In genomic region chr1:167082506-167083100, GRCm38 (mm10) we compare ENCODE assay signal across 17 mouse cellular contexts.
DNase-seq lines count a peak whose midpoint lies in the region; ATAC-seq lines count a peak whose summit lies in the region.
"Had no signal": no experiment of that assay in that cellular context is flagged by ENCODE, and none has a peak within 500 bp of the region (broad histone marks: within the 10 kb centered on the region; RNA-seq: fewer than 3 reads in every experiment).

No protein-coding gene starts in this region.

- peak; percentile 48 for DNase-seq in Muller cell, postnatal 12 days (ENCODE audit: inconsistent ontology term)
- DNase-seq in embryonic facial prominence, embryonic 14.5 days (ENCODE audit: low spot score), result peak; percentile 56
- DNase-seq in gastrocnemius, postnatal 14 days, result no peak
- DNase-seq in layer of hippocampus, adult 18-20 months (ENCODE audit: low spot score in 2 of 2), result no peak
- DNase-seq in urinary bladder, postnatal 14 days (ENCODE audit: low spot score), result no peak
- no peak for DNase-seq in testis, postnatal 10 days (ENCODE audit: low spot score)
- DNase-seq: B cell, adult 2 months; cerebellum, adult 9-11 months; gastrocnemius, adult 2 months; layer of hippocampus, adult 9-11 months; lung, adult 2 months; thymus, postnatal 36 days had no signal

- no peaks in the 10 kb centered on the region for H3K27me3 ChIP-seq in embryonic facial prominence, embryonic 14.5 days (replicated peaks; ENCODE audit: control insufficient read depth, insufficient read depth, low read length)
- no peaks in the 10 kb centered on the region for H3K27me3 ChIP-seq in hindbrain, embryonic 13.5 days
- no peaks in the 10 kb centered on the region for H3K27me3 ChIP-seq in midbrain, embryonic 16.5 days (ENCODE audit: control insufficient read depth, insufficient read depth, low read depth, low read length)
- H3K27me3 ChIP-seq: heart, embryonic 15.5 days; limb, embryonic 12.5 days had no signal

- WGBS in embryonic facial prominence, embryonic 14.5 days, result 28% methylated on average over 4 of the region's 4 CpGs
- 4% methylated on average over 4 of the region's 4 CpGs for WGBS in hindbrain, embryonic 13.5 days
- WGBS in midbrain, embryonic 16.5 days, result 6% methylated on average over 4 of the region's 4 CpGs

- H3K4me3 ChIP-seq in embryonic facial prominence, embryonic 14.5 days (ENCODE audit: low read depth, low read length), result no peak overlapping the region
- H3K4me3 ChIP-seq in hindbrain, embryonic 13.5 days, result no peak overlapping the region
- H3K4me3 ChIP-seq in midbrain, embryonic 16.5 days (ENCODE audit: low read depth, low read length), result no peak overlapping the region
- H3K4me3 ChIP-seq: gastrocnemius, adult 2 months; heart, embryonic 15.5 days; limb, embryonic 12.5 days had no signal

- H3K4me1 ChIP-seq in embryonic facial prominence, embryonic 14.5 days (ENCODE audit: control insufficient read depth, insufficient read depth, low read length), result no peaks in the 10 kb centered on the region
- H3K4me1 ChIP-seq in hindbrain, embryonic 13.5 days (replicated peaks), result peaks cover 37% of the 10 kb centered on the region
- peaks cover 16% of the 10 kb centered on the region for H3K4me1 ChIP-seq in midbrain, embryonic 16.5 days (ENCODE audit: control insufficient read depth, insufficient read depth, low read length)
- H3K4me1 ChIP-seq: heart, embryonic 15.5 days; limb, embryonic 12.5 days had no signal

- H3K27ac ChIP-seq in embryonic facial prominence, embryonic 14.5 days (replicated peaks; ENCODE audit: low read depth, low read length), result no peak overlapping the region
- peak overlapping the region; percentile 85 for H3K27ac ChIP-seq in hindbrain, embryonic 13.5 days
- H3K27ac ChIP-seq in midbrain, embryonic 16.5 days (ENCODE audit: low read length), result peak overlapping the region; percentile 60
- H3K27ac ChIP-seq: gastrocnemius, adult 2 months; heart, embryonic 15.5 days; limb, embryonic 12.5 days had no signal

- no peaks in the 10 kb centered on the region for H3K9me3 ChIP-seq in embryonic facial prominence, embryonic 14.5 days (ENCODE audit: control insufficient read depth, low read length)
- H3K9me3 ChIP-seq in hindbrain, embryonic 13.5 days, result no peaks in the 10 kb centered on the region
- H3K9me3 ChIP-seq in midbrain, embryonic 16.5 days (replicated peaks; ENCODE audit: control insufficient read depth, low read length, poor library complexity, severe bottlenecking), result no peaks in the 10 kb centered on the region
- H3K9me3 ChIP-seq: heart, embryonic 15.5 days; limb, embryonic 12.5 days had no signal

- no peak overlapping the region for H3K9ac ChIP-seq in embryonic facial prominence, embryonic 14.5 days (ENCODE audit: low read depth, low read length)
- no peak overlapping the region for H3K9ac ChIP-seq in hindbrain, embryonic 13.5 days
- no peak overlapping the region for H3K9ac ChIP-seq in midbrain, embryonic 16.5 days (ENCODE audit: low read depth, low read length)
- H3K9ac ChIP-seq: heart, embryonic 15.5 days; limb, embryonic 12.5 days had no signal

- ATAC-seq in embryonic facial prominence, embryonic 14.5 days (ENCODE audit: low read depth), result peak; percentile 76
- peak; percentile 72 for ATAC-seq in hindbrain, embryonic 13.5 days (ENCODE audit: low FRiP score)
- ATAC-seq in midbrain, embryonic 16.5 days, result peak; percentile 62

- no peak overlapping the region for H3K4me2 ChIP-seq in embryonic facial prominence, embryonic 14.5 days (ENCODE audit: low read depth, low read length)
- no peak overlapping the region for H3K4me2 ChIP-seq in hindbrain, embryonic 13.5 days
- H3K4me2 ChIP-seq in midbrain, embryonic 16.5 days (ENCODE audit: low read length), result no peak overlapping the region
- H3K4me2 ChIP-seq: heart, embryonic 15.5 days; limb, embryonic 12.5 days had no signal

- no peaks in the 10 kb centered on the region for H3K36me3 ChIP-seq in embryonic facial prominence, embryonic 14.5 days (ENCODE audit: control insufficient read depth, insufficient read depth, low read length)
- peaks cover 7% of the 10 kb centered on the region for H3K36me3 ChIP-seq in hindbrain, embryonic 13.5 days
- H3K36me3 ChIP-seq in midbrain, embryonic 16.5 days (ENCODE audit: control insufficient read depth, insufficient read depth, low read length), result no peaks in the 10 kb centered on the region
- H3K36me3 ChIP-seq: G1E; heart, embryonic 15.5 days; limb, embryonic 12.5 days had no signal

- intact Hi-C loops in gastrocnemius, postnatal 14 days (cut with DNase I; ENCODE audit: low total_unique reads), result no loop called here

Comparison
In these comparisons a context has a peak if more than half of its experiments do, and no peak if none do; other contexts are left out.
1. DNase-seq: peak in Muller cell, postnatal 12 days (single experiment) and embryonic facial prominence, embryonic 14.5 days (single experiment); none in gastrocnemius, postnatal 14 days (single experiment), layer of hippocampus, adult 18-20 months (0 of 2), urinary bladder, postnatal 14 days (single experiment) and testis, postnatal 10 days (single experiment).
2. Peak in every context shown above with its lines, with median percentiles within 50 percentile points of each other: ATAC-seq.